Mouse (Mus musculus) testis, postnatal 10 days (tissue): Measurements from ENCODE around the gene Oat.

ENCODE experiments used
- DNase-seq: peaks from one replicate; pipeline ENCODE4 v3.0.0; 2021; ENCODE audit warnings: low spot score

The Oat gene

GRCm38 (mm10) chr7:132541566-132541965 lies 34.6 kb downstream of the Oat start:
- DNase-seq = no peak

- DNase-seq = no peak
These were observed 35.6 kb downstream of the Oat start for GRCm38 (mm10) chr7:132540597-132540996.

GRCm38 (mm10) chr7:132529206-132529605 lies 47.0 kb downstream of the Oat start:
- DNase-seq = no peak

GRCm38 (mm10) chr7:132513419-132513982 lies 62.7 kb downstream of the Oat start:
- no peak for DNase-seq

- no peak for DNase-seq
These were observed 67.1 kb downstream of the Oat start for GRCm38 (mm10) chr7:132509110-132509509.
